Mouse (Mus musculus) hindbrain, postnatal 0 days (tissue): ENCODE data around the gene Zfp410. TPM values are rescaled to one million over a fixed set of nuclear protein-coding genes. Genes with fewer than 3 reads are reported as not detected.

Experiments
- ATAC-seq: fragments of 200-750 bp; cut with Nextera tagmentation; 2 replicates; pipeline ENCODE4 v1.8.0; 2017; ENCODE audit warnings: mild to moderate bottlenecking, moderate TSS enrichment, moderate library complexity
- DNase-seq: peaks from one replicate; pipeline ENCODE4 v3.0.0-alpha.2; 2015; ENCODE audit warnings: low spot score
- H3K27ac ChIP-seq: fragments of 300-500 bp; sonication (generic); 2 replicates; pipeline ENCODE4 v1.5.1; 2014; ENCODE audit warnings: mild to moderate bottlenecking
- H3K27me3 ChIP-seq: fragments of 300-500 bp; sonication (generic); 2 replicates; pipeline ENCODE4 v1.6.1; 2014; ENCODE audit warnings: low read length, mixed read lengths; ENCODE audit not compliant: insufficient read depth
- H3K36me3 ChIP-seq: fragments of 300-500 bp; sonication (generic); 2 replicates; pipeline ENCODE4 v1.6.1; 2014; ENCODE audit warnings: low read length, mixed read lengths; ENCODE audit not compliant: insufficient read depth
- H3K4me1 ChIP-seq: fragments of 300-500 bp; sonication (generic); 2 replicates; pipeline ENCODE4 v1.6.1; 2014; ENCODE audit warnings: antibody characterized with exemption, low read length, mixed read lengths; ENCODE audit not compliant: insufficient read depth
- H3K4me2 ChIP-seq: fragments of 300-500 bp; sonication (generic); 2 replicates; pipeline ENCODE4 v1.6.1; 2014; ENCODE audit warnings: low read depth, mild to moderate bottlenecking, low read length, moderate library complexity, mixed read lengths
- H3K4me3 ChIP-seq: fragments of 300-500 bp; sonication (generic); 2 replicates; pipeline ENCODE4 v1.5.1; 2014; ENCODE audit warnings: low read length
- H3K9ac ChIP-seq: fragments of 300-500 bp; sonication (generic); replicated peaks from 2 replicates; pipeline ENCODE4 v1.6.1; 2014; ENCODE audit warnings: mild to moderate bottlenecking, low read length, moderate library complexity, mixed read lengths
- H3K9me3 ChIP-seq: fragments of 300-500 bp; sonication (generic); 2 replicates; pipeline ENCODE4 v1.6.1; 2016; ENCODE audit warnings: low read length, mixed read lengths
- CTCF ChIP-seq: IDR thresholded peaks from 2 replicates; pipeline ENCODE4 v1.5.1; 2016; ENCODE audit warnings: antibody characterized with exemption, control low read depth, low read depth
- WGBS: fragments of 180-500 bp; shearing (Covaris S2); extraction: QIAGEN DNeasy Blood & Tissue Kit; methylation state at CpG from one replicate; pipeline ENCODE4 v1.1.7; 2014; 5-methylcytosine and 5-hydroxymethylcytosine counted together
- polyA plus RNA-seq: library from polyadenylated mRNA; unstranded; fragments of >200 nt; fragmentation: Nextera tagmentation; extraction: Ambion mirVana; gene quantifications from 2 replicates; pipeline ENCODE4 v1.2.1, GENCODE M21; 2015
- total RNA-seq: library from RNA; depleted of rRNA; stranded (reverse); fragments of >200 nt; gene quantifications from 2 replicates; pipeline ENCODE4 v1.2.3, GENCODE M21; 2014

The Zfp410 gene
- total and polyA plus RNA-seq, 2 experiments from 2014 or later, result 53.8 to 55.9 TPM

GRCm38 (mm10) chr12:84278901-84279300, 37.8 kb upstream of the Zfp410 start:
- no peak for ATAC-seq

GRCm38 (mm10) chr12:84284391-84284790, 32.3 kb upstream of the Zfp410 start:
- 79% methylated on average over 14 of the region's 14 CpGs for WGBS
- H3K36me3 ChIP-seq, result no peaks in the 10 kb centered on the region

More at GRCm38 (mm10) chr12:84278901-84279300, 37.8 kb upstream of the Zfp410 start:
- DNase-seq, result peak; percentile 52
- TF ChIP-seq CTCF, result no peak
- Histone ChIP-seq H3K4me1 (no peaks in the 10 kb centered on the region), H3K4me2 (no peak overlapping the region), H3K27me3 (no peaks in the 10 kb centered on the region), H3K9me3 (no peaks in the 10 kb centered on the region), H3K4me3 (no peak overlapping the region), H3K9ac (no peak overlapping the region), H3K27ac (no peak overlapping the region), H3K36me3 (no peaks in the 10 kb centered on the region)
- 46% methylated on average over 7 of the region's 7 CpGs for WGBS

GRCm38 (mm10) chr12:84284885-84285592, 31.6 kb upstream of the Zfp410 start, which contains the start of gene Ptgr2:
TSS of gene Ptgr2 (plus strand) at chr12:84285232.
- peak within 1 kb of the TSS; percentile 60 for H3K9ac ChIP-seq
- no peaks in the 10 kb centered on the region for H3K4me1 ChIP-seq
- 0 out of 2 replicates have a peak, but pooled peaks have one; percentile 8 for TF ChIP-seq CTCF
- no peaks in the 10 kb centered on the region for H3K36me3 ChIP-seq
- under 1% methylated on average over 39 of the region's 39 CpGs for WGBS
- peak within 1 kb of the TSS; percentile 49 for H3K4me3 ChIP-seq
- peak within 1 kb of the TSS; percentile 61 for H3K4me2 ChIP-seq
- peak within 1 kb of the TSS; percentile 56 for H3K27ac ChIP-seq
- no peaks in the 10 kb centered on the region for H3K9me3 ChIP-seq
- peak; percentile 97 for ATAC-seq
- DNase-seq, result peak; percentile 96
- no peaks in the 10 kb centered on the region for H3K27me3 ChIP-seq

More at GRCm38 (mm10) chr12:84284391-84284790, 32.3 kb upstream of the Zfp410 start:
- no peaks in the 10 kb centered on the region for H3K4me1 ChIP-seq
- DNase-seq (no peak), ATAC-seq (no peak)
- H3K4me2 ChIP-seq, result peak overlapping the region; percentile 61
- H3K27me3 ChIP-seq, result no peaks in the 10 kb centered on the region
- no peak for TF ChIP-seq CTCF
- H3K9ac ChIP-seq, result no peak overlapping the region; the same call in 1 of the 2 replicates
- H3K9me3 ChIP-seq, result no peaks in the 10 kb centered on the region
- peak overlapping the region; percentile 49 for H3K4me3 ChIP-seq
- H3K27ac ChIP-seq, result no peak overlapping the region

- no peaks in the 10 kb centered on the region for H3K4me1 ChIP-seq
- no peak for DNase-seq
- TF ChIP-seq CTCF, result no peak
- peak; percentile 11; the same call in 1 of the 2 replicates for ATAC-seq
- no peaks in the 10 kb centered on the region for H3K9me3 ChIP-seq
- WGBS, result 30% methylated on average over 8 of the region's 8 CpGs
- H3K9ac ChIP-seq, result peak overlapping the region; percentile 60
- H3K27ac ChIP-seq, result peak overlapping the region; percentile 56
- H3K4me3 ChIP-seq, result peak overlapping the region; percentile 49
- H3K4me2 ChIP-seq, result peak overlapping the region; percentile 61
- no peaks in the 10 kb centered on the region for H3K27me3 ChIP-seq
- H3K36me3 ChIP-seq, result no peaks in the 10 kb centered on the region
These were observed 31.1 kb upstream of the Zfp410 start for GRCm38 (mm10) chr12:84285593-84285968.

- no peaks in the 10 kb centered on the region for H3K27me3 ChIP-seq
- WGBS, result 59% methylated on average over 3 of the region's 3 CpGs
- H3K36me3 ChIP-seq, result peaks cover under 1% of the 10 kb centered on the region; the same call in 1 of the 2 replicates
- H3K27ac ChIP-seq, result no peak overlapping the region
- peak; percentile 53 for TF ChIP-seq CTCF
- H3K9ac ChIP-seq, result no peak overlapping the region
- H3K4me3 ChIP-seq, result no peak overlapping the region
- DNase-seq (peak; percentile 30), ATAC-seq (no peak)
- no peaks in the 10 kb centered on the region for H3K9me3 ChIP-seq
- no peak overlapping the region for H3K4me2 ChIP-seq
- no peaks in the 10 kb centered on the region for H3K4me1 ChIP-seq
These were observed 28.2 kb upstream of the Zfp410 start for GRCm38 (mm10) chr12:84288461-84288860.

- WGBS, result 87% methylated on average over 6 of the region's 6 CpGs
- H3K4me3 ChIP-seq, result no peak overlapping the region
- no peaks in the 10 kb centered on the region for H3K27me3 ChIP-seq
- H3K27ac ChIP-seq, result no peak overlapping the region
- no peak for DNase-seq
- no peaks in the 10 kb centered on the region for H3K4me1 ChIP-seq
- no peaks in the 10 kb centered on the region for H3K9me3 ChIP-seq
- no peak for ATAC-seq
- H3K4me2 ChIP-seq, result no peak overlapping the region
- TF ChIP-seq CTCF, result no peak
- H3K9ac ChIP-seq, result no peak overlapping the region
- H3K36me3 ChIP-seq, result peaks cover 16% of the 10 kb centered on the region
These were observed 18.8 kb upstream of the Zfp410 start for GRCm38 (mm10) chr12:84297851-84298250.

GRCm38 (mm10) chr12:84299265-84299664, 17.4 kb upstream of the Zfp410 start:
- 99% methylated on average over 2 of the region's 2 CpGs for WGBS

More at GRCm38 (mm10) chr12:84299265-84299664, 17.4 kb upstream of the Zfp410 start:
- DNase-seq, result no peak
- H3K4me3 ChIP-seq, result no peak overlapping the region
- no peaks in the 10 kb centered on the region for H3K27me3 ChIP-seq
- no peak overlapping the region for H3K4me2 ChIP-seq
- H3K27ac ChIP-seq, result no peak overlapping the region
- TF ChIP-seq CTCF, result no peak
- no peak overlapping the region for H3K9ac ChIP-seq
- H3K4me1 ChIP-seq, result no peaks in the 10 kb centered on the region
- peaks cover 9% of the 10 kb centered on the region; the same call in 1 of the 2 replicates for H3K36me3 ChIP-seq
- ATAC-seq, result no peak
- no peaks in the 10 kb centered on the region for H3K9me3 ChIP-seq
